Mouse (Mus musculus): ENCODE data around the gene Cacng2.

DNA sequence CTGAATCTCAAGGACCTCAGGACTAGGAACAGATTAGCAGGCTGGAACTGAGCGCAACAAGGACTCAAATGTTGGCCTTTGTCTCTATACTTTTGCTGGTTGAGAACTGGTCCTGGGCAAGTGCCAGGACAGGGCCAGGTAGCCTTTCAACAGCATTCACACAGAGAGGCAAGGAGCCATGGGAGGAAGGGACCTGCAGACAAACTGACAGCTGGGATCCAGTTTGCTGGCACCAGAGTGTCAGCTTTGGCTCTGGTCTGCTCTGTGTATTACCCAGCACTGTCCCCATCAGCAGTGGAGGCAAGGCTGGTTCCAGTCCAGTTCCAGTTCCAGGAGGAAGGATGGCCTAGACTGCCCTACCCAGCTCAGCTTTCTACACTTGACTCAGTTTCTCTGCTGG, 105.8 kb downstream of the Cacng2 start:
- no peak for TF ChIP-seq CTCF (IDR thresholded peaks at IDR 0.05; ENCODE audit: insufficient read depth, low read length)
- TF ChIP-seq POLR2A (IDR thresholded peaks at IDR 0.05; ENCODE audit: borderline replicate concordance, extremely low read depth, low read depth, low read length), result no peak

Measured in lung, adult 2 months (tissue).